ENCODE assay signal across 23 mouse cellular contexts in genomic region chr8:110424146-110424545, GRCm38 (mm10).
DNase-seq lines count a peak whose midpoint lies in the region; ATAC-seq and TF ChIP-seq lines count a peak whose summit lies in the region.
"Had no signal": no experiment of that assay in that cellular context is flagged by ENCODE, and none has a peak within 500 bp of the region (broad histone marks: within the 10 kb centered on the region; RNA-seq: fewer than 3 reads in every experiment).

No protein-coding gene starts in this region.

- DNase-seq in lung, postnatal 25 days (ENCODE audit: low spot score), result peak; percentile 5
- DNase-seq in lung, postnatal 14 days, result no peak
- peak; percentile 28 for DNase-seq in Muller cell, postnatal 12 days (ENCODE audit: inconsistent ontology term)
- DNase-seq in adrenal gland, adult 8-10 months, result peak; percentile 29
- peak; percentile 35 to 45 for DNase-seq in adrenal gland, postnatal 36 days
- DNase-seq in liver, postnatal 0 days, result no peak
- DNase-seq: B cell, adult 2 months; cerebellum, adult 11-12 months; cerebellum, adult 9-10 months; cerebellum, postnatal 36 days; gastrocnemius, postnatal 10 days; heart, adult 2 months had no signal

- H3K27me3 ChIP-seq in liver, postnatal 0 days (ENCODE audit: insufficient read depth, low read length), result no peaks in the 10 kb centered on the region
- H3K27me3 ChIP-seq in hindbrain, embryonic 12.5 days, result no peaks in the 10 kb centered on the region
- H3K27me3 ChIP-seq: embryonic facial prominence, embryonic 13.5 days; forebrain, embryonic 12.5 days; heart, embryonic 12.5 days; hindbrain, embryonic 15.5 days had no signal

- no peaks in the 10 kb centered on the region for H3K9me3 ChIP-seq in liver, postnatal 0 days (ENCODE audit: low read length)
- H3K9me3 ChIP-seq in hindbrain, embryonic 12.5 days (replicated peaks), result no peaks in the 10 kb centered on the region
- H3K9me3 ChIP-seq: embryonic facial prominence, embryonic 13.5 days; forebrain, embryonic 12.5 days; heart, embryonic 12.5 days; hindbrain, embryonic 10.5 days; hindbrain, embryonic 15.5 days had no signal

- TF ChIP-seq CTCF in liver, postnatal 0 days (IDR thresholded peaks at IDR 0.05; ENCODE audit: low read depth), result no peak

- ATAC-seq in liver, postnatal 0 days, result no peak
- ATAC-seq in hindbrain, embryonic 12.5 days (ENCODE audit: low FRiP score), result no peak
- ATAC-seq: CD4-positive, CD25-positive, alpha-beta regulatory T cell, adult 4 months; forebrain, embryonic 16.5 days; inflammation-experienced regulatory T-cells, adult 6 months; intestine, postnatal 0 days had no signal

- H3K4me3 ChIP-seq in liver, postnatal 0 days (ENCODE audit: low read depth, low read length), result no peak overlapping the region
- H3K4me3 ChIP-seq in hindbrain, embryonic 12.5 days, result no peak overlapping the region
- H3K4me3 ChIP-seq: embryonic facial prominence, embryonic 13.5 days; forebrain, embryonic 12.5 days; heart, adult 2 months; heart, embryonic 12.5 days; hindbrain, embryonic 10.5 days; hindbrain, embryonic 15.5 days had no signal

- no peak for TF ChIP-seq EP300 in liver, postnatal 0 days (IDR thresholded peaks at IDR 0.05; ENCODE audit: low read depth)

- no peak overlapping the region for H3K27ac ChIP-seq in liver, postnatal 0 days (ENCODE audit: low read depth)
- no peak overlapping the region for H3K27ac ChIP-seq in hindbrain, embryonic 12.5 days
- H3K27ac ChIP-seq: embryonic facial prominence, embryonic 13.5 days; forebrain, embryonic 12.5 days; heart, adult 2 months; hindbrain, embryonic 10.5 days; hindbrain, embryonic 15.5 days had no signal

- H3K4me1 ChIP-seq in liver, postnatal 0 days (ENCODE audit: insufficient read depth), result no peaks in the 10 kb centered on the region
- H3K4me1 ChIP-seq in hindbrain, embryonic 12.5 days, result no peaks in the 10 kb centered on the region
- H3K4me1 ChIP-seq: embryonic facial prominence, embryonic 13.5 days; forebrain, embryonic 12.5 days; heart, embryonic 12.5 days; hindbrain, embryonic 10.5 days; hindbrain, embryonic 15.5 days had no signal

- no peaks in the 10 kb centered on the region for H3K36me3 ChIP-seq in liver, postnatal 0 days (replicated peaks; ENCODE audit: insufficient read depth, low read length)
- H3K36me3 ChIP-seq in hindbrain, embryonic 12.5 days, result no peaks in the 10 kb centered on the region
- H3K36me3 ChIP-seq: embryonic facial prominence, embryonic 13.5 days; forebrain, embryonic 12.5 days; G1E; heart, embryonic 12.5 days; hindbrain, embryonic 10.5 days; hindbrain, embryonic 15.5 days had no signal

- H3K4me2 ChIP-seq in liver, postnatal 0 days (ENCODE audit: low read depth, low read length), result no peak overlapping the region
- H3K4me2 ChIP-seq in hindbrain, embryonic 12.5 days (replicated peaks), result no peak overlapping the region
- H3K4me2 ChIP-seq: embryonic facial prominence, embryonic 13.5 days; forebrain, embryonic 12.5 days; heart, embryonic 12.5 days; hindbrain, embryonic 15.5 days had no signal

- H3K9ac ChIP-seq in liver, postnatal 0 days (replicated peaks), result no peak overlapping the region
- H3K9ac ChIP-seq in hindbrain, embryonic 12.5 days, result no peak overlapping the region
- H3K9ac ChIP-seq: embryonic facial prominence, embryonic 13.5 days; forebrain, embryonic 12.5 days; heart, embryonic 12.5 days; hindbrain, embryonic 15.5 days had no signal

- 83% methylated on average over 8 of the region's 8 CpGs for WGBS in liver, postnatal 0 days (ENCODE audit: insufficient replicate concordance)
- 88% methylated on average over 8 of the region's 8 CpGs for WGBS in hindbrain, embryonic 12.5 days

Comparison
In these comparisons a context has a peak if more than half of its experiments do, and no peak if none do; other contexts are left out.
1. DNase-seq: peak in lung, postnatal 25 days (single experiment), Muller cell, postnatal 12 days (single experiment), adrenal gland, adult 8-10 months (single experiment) and adrenal gland, postnatal 36 days (2 of 2); none in lung, postnatal 14 days (single experiment) and liver, postnatal 0 days (single experiment).